Mouse (Mus musculus) midbrain, embryonic 15.5 days (tissue): Measurements from ENCODE around the gene Acap1. TPM values are rescaled to one million over a fixed set of nuclear protein-coding genes. Genes with fewer than 3 reads are reported as not detected.

Experiments used
- ATAC-seq: fragments of 200-750 bp; cut with Nextera tagmentation; replicated peaks from 2 replicates; pipeline ENCODE4 v1.8.0; 2017; ENCODE audit warnings: moderate TSS enrichment
- H3K27ac ChIP-seq: fragments of 300-500 bp; sonication (generic); 2 replicates; pipeline ENCODE4 v1.5.1; 2015; ENCODE audit warnings: mild to moderate bottlenecking, inconsistent platforms
- H3K27me3 ChIP-seq: fragments of 300-500 bp; sonication (generic); replicated peaks from 2 replicates; pipeline ENCODE4 v1.6.1; 2015; ENCODE audit warnings: inconsistent platforms
- H3K36me3 ChIP-seq: fragments of 300-500 bp; sonication (generic); replicated peaks from 2 replicates; pipeline ENCODE4 v1.6.1; 2015; ENCODE audit warnings: inconsistent platforms
- H3K4me1 ChIP-seq: fragments of 300-500 bp; sonication (generic); 2 replicates; pipeline ENCODE4 v1.6.1; 2015; ENCODE audit warnings: inconsistent platforms
- H3K4me2 ChIP-seq: fragments of 300-500 bp; sonication (generic); 2 replicates; pipeline ENCODE4 v1.6.1; 2015; ENCODE audit warnings: inconsistent platforms, mild to moderate bottlenecking, moderate library complexity
- H3K4me3 ChIP-seq: fragments of 300-500 bp; sonication (generic); 2 replicates; pipeline ENCODE4 v1.5.1; 2015; ENCODE audit warnings: mild to moderate bottlenecking, inconsistent platforms
- H3K9ac ChIP-seq: fragments of 300-500 bp; sonication (generic); 2 replicates; pipeline ENCODE4 v1.6.1; 2015; ENCODE audit warnings: mild to moderate bottlenecking, inconsistent platforms
- H3K9me3 ChIP-seq: fragments of 300-500 bp; sonication (generic); 2 replicates; pipeline ENCODE4 v1.6.1; 2016; ENCODE audit warnings: inconsistent platforms
- WGBS: fragments of 180-500 bp; shearing (Covaris S2); methylation state at CpG from one replicate; pipeline ENCODE4 v1.1.7; 2015; ENCODE audit warnings: mixed read lengths; 5-methylcytosine and 5-hydroxymethylcytosine counted together
- polyA plus RNA-seq: library from polyadenylated mRNA; unstranded; fragments of >200 nt; fragmentation: Nextera tagmentation; extraction: Ambion mirVana; gene quantifications from 2 replicates; pipeline ENCODE4 v1.2.1, GENCODE M21; 2015

Gene Acap1
- polyA plus RNA-seq, 1 experiment from 2014 or later, result 0.52 TPM

DNA sequence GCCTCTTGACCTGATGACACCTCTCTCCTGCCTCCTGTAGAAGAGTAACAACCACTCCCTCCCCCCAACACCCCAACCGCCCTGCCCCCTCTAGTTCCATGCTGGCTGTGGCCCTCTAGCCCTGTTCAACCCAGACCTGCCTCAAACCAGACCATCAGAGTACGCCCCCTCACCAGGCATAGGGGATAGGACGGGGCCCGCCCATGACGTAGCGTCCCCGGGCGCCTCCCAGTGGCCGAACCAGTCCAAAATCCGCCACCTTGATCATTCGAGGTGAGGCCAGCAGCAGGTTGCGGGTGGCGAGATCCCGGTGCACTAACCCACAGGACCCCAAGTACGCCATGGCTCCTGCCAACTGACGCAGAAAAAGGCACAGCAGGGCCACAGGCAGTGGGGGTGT, 40.0 kb downstream of the Acap1 start:
- Histone ChIP-seq H3K4me3 (no peak overlapping the region), H3K27me3 (peaks cover 12% of the 10 kb centered on the region; the same call in 1 of the 2 replicates), H3K36me3 (peaks cover 12% of the 10 kb centered on the region; the same call in 1 of the 2 replicates), H3K27ac (no peak overlapping the region), H3K9me3 (no peaks in the 10 kb centered on the region), H3K9ac (no peak overlapping the region), H3K4me1 (peaks cover 3% of the 10 kb centered on the region; the same call in 1 of the 2 replicates), H3K4me2 (no peak overlapping the region)
- 15% methylated on average over 16 of the region's 16 CpGs for WGBS
- no peak for ATAC-seq

- Histone ChIP-seq H3K9ac (no peak overlapping the region), H3K27ac (no peak overlapping the region), H3K27me3 (peaks cover 12% of the 10 kb centered on the region; the same call in 1 of the 2 replicates), H3K4me2 (no peak overlapping the region), H3K4me1 (peaks cover 4% of the 10 kb centered on the region; the same call in 1 of the 2 replicates), H3K4me3 (no peak overlapping the region), H3K9me3 (no peaks in the 10 kb centered on the region), H3K36me3 (peaks cover 13% of the 10 kb centered on the region; the same call in 1 of the 2 replicates)
- ATAC-seq, result no peak
- WGBS, result 88% methylated on average over 10 of the region's 10 CpGs
These were observed 40.7 kb downstream of the Acap1 start for GRCm38 (mm10) chr11:69854680-69855079.

DNA sequence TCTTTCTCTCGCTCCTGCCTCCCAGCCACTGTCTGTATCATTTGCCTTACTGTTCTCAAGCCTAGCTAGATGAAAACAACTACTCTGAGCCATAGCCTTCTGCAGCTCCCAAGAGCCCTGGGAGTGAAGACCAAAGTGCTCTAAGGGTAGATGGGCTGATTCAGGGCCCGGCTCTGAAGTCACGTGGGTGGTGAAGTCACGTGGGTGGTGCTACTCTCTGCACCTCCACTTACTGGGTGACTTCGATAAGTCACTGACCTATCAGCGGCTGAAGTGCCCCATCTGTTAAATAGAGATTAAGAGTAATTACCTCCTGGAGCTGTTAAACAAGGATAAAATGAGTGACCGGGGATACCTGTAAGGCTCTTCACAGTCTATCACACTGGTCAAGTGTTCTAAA, 41.3 kb downstream of the Acap1 start:
- ATAC-seq, result no peak

GRCm38 (mm10) chr11:69850754-69851153, 44.6 kb downstream of the Acap1 start:
- Histone ChIP-seq H3K9ac (no peak overlapping the region), H3K4me2 (no peak overlapping the region), H3K4me1 (peaks cover 23% of the 10 kb centered on the region), H3K9me3 (no peaks in the 10 kb centered on the region), H3K27me3 (no peaks in the 10 kb centered on the region), H3K36me3 (peaks cover 13% of the 10 kb centered on the region; the same call in 1 of the 2 replicates), H3K27ac (no peak overlapping the region), H3K4me3 (no peak overlapping the region)
- 73% methylated on average over 8 of the region's 8 CpGs for WGBS
- ATAC-seq, result no peak

More for the DNA sequence above, 41.3 kb downstream of the Acap1 start:
- WGBS, result 71% methylated on average over 7 of the region's 7 CpGs
- Histone ChIP-seq H3K4me1 (peaks cover 4% of the 10 kb centered on the region; the same call in 1 of the 2 replicates), H3K9me3 (no peaks in the 10 kb centered on the region), H3K27ac (no peak overlapping the region), H3K36me3 (peaks cover 13% of the 10 kb centered on the region; the same call in 1 of the 2 replicates), H3K4me3 (no peak overlapping the region), H3K27me3 (peaks cover 8% of the 10 kb centered on the region; the same call in 1 of the 2 replicates), H3K9ac (no peak overlapping the region), H3K4me2 (no peak overlapping the region)

DNA sequence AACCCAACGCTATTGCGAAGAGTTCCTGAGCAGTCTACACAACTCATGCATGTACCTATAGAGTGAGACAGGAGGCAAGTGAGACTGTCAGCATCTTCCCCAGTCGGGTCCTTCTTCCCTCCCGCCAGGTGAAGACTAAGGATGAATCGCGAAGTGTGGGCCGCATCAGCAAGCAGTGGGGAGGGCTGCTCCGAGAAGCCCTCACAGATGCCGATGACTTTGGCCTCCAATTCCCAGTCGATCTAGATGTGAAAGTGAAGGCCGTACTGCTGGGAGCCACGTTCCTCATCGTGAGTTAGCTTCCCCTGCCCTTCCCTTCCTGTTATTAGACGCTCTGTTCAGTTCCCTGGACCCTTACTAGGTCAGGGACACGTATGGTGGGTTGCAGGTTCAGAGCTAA, 45.5 kb downstream of the Acap1 start:
- H3K4me3 ChIP-seq, result no peak overlapping the region
- WGBS, result 94% methylated on average over 15 of the region's 15 CpGs
- no peak overlapping the region for H3K9ac ChIP-seq
- peaks cover 13% of the 10 kb centered on the region; the same call in 1 of the 2 replicates for H3K36me3 ChIP-seq
- no peaks in the 10 kb centered on the region for H3K9me3 ChIP-seq
- H3K4me2 ChIP-seq, result no peak overlapping the region
- no peak for ATAC-seq
- H3K27me3 ChIP-seq, result no peaks in the 10 kb centered on the region
- no peak overlapping the region for H3K27ac ChIP-seq
- H3K4me1 ChIP-seq, result peaks cover 29% of the 10 kb centered on the region

- Histone ChIP-seq H3K9me3 (no peaks in the 10 kb centered on the region), H3K36me3 (peaks cover 13% of the 10 kb centered on the region; the same call in 1 of the 2 replicates), H3K27ac (no peak overlapping the region), H3K4me1 (peaks cover 29% of the 10 kb centered on the region), H3K9ac (no peak overlapping the region), H3K4me3 (no peak overlapping the region), H3K4me2 (no peak overlapping the region), H3K27me3 (no peaks in the 10 kb centered on the region)
- WGBS, result 93% methylated on average over 9 of the region's 9 CpGs
- ATAC-seq, result no peak
These were observed 46.2 kb downstream of the Acap1 start for GRCm38 (mm10) chr11:69849128-69849527.

DNA sequence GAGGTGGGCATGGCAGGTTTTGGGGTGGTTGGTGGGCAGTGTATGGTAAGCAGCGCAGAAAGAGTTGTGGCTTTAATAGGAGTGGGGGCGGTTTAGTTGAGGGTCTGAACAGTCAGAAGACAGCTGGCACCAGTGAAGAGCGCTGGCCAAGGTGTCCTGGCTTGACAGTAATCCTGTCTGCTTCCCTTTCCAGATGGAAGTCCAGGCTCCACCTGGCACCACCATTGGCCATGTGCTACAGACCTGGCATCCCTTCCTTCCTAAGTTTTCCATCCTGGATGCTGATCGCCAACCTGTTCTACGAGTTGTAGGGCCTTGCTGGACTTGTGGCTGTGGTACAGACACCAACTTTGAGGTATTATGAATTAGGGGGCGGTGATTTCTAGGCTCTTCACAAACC, 47.3 kb downstream of the Acap1 start:
- no peak overlapping the region for H3K27ac ChIP-seq
- no peak overlapping the region for H3K9ac ChIP-seq
- 98% methylated on average over 6 of the region's 6 CpGs for WGBS

GRCm38 (mm10) chr11:69846738-69847688, 48.3 kb downstream of the Acap1 start:
- H3K27me3 ChIP-seq, result no peaks in the 10 kb centered on the region
- peak overlapping the region; percentile 92 for H3K4me2 ChIP-seq
- peak overlapping the region; percentile 95 for H3K9ac ChIP-seq
- 13% methylated on average over 37 of the region's 37 CpGs for WGBS
- peak overlapping the region; percentile 97 for H3K27ac ChIP-seq
- peak; percentile 68 for ATAC-seq
- H3K9me3 ChIP-seq, result no peaks in the 10 kb centered on the region
- H3K36me3 ChIP-seq, result peaks cover 13% of the 10 kb centered on the region; the same call in 1 of the 2 replicates
- H3K4me1 ChIP-seq, result peaks cover 29% of the 10 kb centered on the region
- peak overlapping the region; percentile 81 for H3K4me3 ChIP-seq

More for the DNA sequence above, 47.3 kb downstream of the Acap1 start:
- Histone ChIP-seq H3K27me3 (no peaks in the 10 kb centered on the region), H3K4me1 (peaks cover 29% of the 10 kb centered on the region), H3K9me3 (no peaks in the 10 kb centered on the region), H3K36me3 (peaks cover 13% of the 10 kb centered on the region; the same call in 1 of the 2 replicates), H3K4me2 (peak overlapping the region; percentile 92), H3K4me3 (peak overlapping the region; percentile 81; the same call in 1 of the 2 replicates)
- ATAC-seq, result no peak

DNA sequence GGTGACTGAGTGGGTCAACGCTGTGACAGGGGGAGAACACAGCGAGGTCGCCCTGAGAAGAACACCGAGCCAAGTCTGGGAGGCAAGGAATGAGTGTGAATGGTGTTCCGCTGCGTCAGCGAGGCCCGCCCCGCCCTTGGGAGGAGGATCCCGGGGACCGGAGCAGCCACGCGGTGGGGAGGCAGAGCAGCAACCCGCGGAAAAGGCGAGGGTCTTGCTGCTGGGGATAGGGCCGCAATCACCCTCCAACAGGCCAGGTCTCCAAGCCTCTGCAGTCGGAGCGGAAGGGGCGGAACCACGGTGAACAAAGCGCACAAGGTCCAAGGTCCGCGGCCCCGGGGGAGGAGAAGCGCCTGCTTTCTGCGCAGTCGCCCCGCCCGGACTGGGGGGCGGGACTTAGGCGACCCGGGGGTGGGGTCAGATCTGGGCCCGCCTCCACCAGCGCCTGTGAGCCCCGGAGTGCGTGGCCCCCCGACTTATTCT, 49.1 kb downstream of the Acap1 start, which contains the start of gene Plscr3:
Gene Plscr3 (plus strand): TSS at position 179 of the 483 bp plus-strand sequence.
- peaks cover 29% of the 10 kb centered on the region for H3K4me1 ChIP-seq
- ATAC-seq, result peak; percentile 93
- no peaks in the 10 kb centered on the region for H3K9me3 ChIP-seq
- H3K4me3 ChIP-seq, result peak within 1 kb of the TSS; percentile 81
- under 1% methylated on average over 36 of the region's 38 CpGs for WGBS
- H3K9ac ChIP-seq, result peak within 1 kb of the TSS; percentile 95
- peak within 1 kb of the TSS; percentile 97 for H3K27ac ChIP-seq
- no peaks in the 10 kb centered on the region for H3K27me3 ChIP-seq
- H3K36me3 ChIP-seq, result peaks cover 8% of the 10 kb centered on the region; the same call in 1 of the 2 replicates
- peak within 1 kb of the TSS; percentile 92 for H3K4me2 ChIP-seq

GRCm38 (mm10) chr11:69838714-69839104, 56.6 kb downstream of the Acap1 start:
- WGBS, result 2% methylated on average over 7 of the region's 7 CpGs
- Histone ChIP-seq H3K9me3 (no peaks in the 10 kb centered on the region), H3K4me1 (peaks cover 36% of the 10 kb centered on the region), H3K27me3 (no peaks in the 10 kb centered on the region), H3K36me3 (no peaks in the 10 kb centered on the region; the same call in 1 of the 2 replicates), H3K4me3 (peak overlapping the region; percentile 89), H3K4me2 (peak overlapping the region; percentile 96), H3K27ac (peak overlapping the region; percentile 97), H3K9ac (peak overlapping the region; percentile 66)
- ATAC-seq, result 0 out of 2 replicates have a peak, but pooled peaks have one; percentile 1

DNA sequence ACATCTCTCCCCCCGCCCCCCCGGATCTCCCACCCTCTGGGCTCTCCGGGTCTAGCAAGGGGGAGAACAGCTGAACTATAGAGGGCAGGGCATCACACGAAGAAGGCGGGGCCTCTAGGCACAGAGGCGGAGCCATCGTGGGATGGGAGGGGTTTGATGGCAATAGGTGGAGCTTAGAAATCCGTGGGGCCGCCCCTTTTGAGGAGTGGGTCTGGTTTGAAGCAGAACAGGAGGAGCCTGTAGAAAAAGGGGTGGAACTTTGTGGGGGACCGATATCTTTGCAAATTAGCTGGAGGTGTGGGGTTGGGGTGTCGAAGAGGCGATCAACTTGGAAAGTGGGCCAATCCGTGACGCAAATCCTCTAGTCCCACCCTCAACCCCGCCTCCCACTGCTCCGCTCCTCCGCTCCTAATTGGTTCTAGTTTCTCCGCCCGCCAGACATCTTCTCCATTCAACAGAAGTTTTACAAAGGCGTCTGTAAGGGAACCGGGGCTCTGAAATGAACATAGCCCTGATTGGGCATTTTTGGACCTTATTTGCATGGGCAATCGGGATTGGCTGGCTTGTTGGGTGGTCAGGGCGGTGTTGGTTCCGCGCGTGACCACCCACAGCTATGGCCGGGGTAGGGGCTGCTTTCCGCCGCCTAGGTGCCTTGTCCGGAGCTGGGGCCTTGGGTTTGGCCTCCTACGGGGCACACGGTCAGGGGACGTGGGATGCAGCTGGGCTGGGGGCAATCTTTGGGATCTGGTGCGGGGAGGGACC, 57.2 kb downstream of the Acap1 start, which contains the start of gene Tmem256:
Gene Tmem256 (plus strand): TSS at position 563 of the 762 bp plus-strand sequence.
- Histone ChIP-seq H3K9me3 (no peaks in the 10 kb centered on the region), H3K4me1 (peaks cover 40% of the 10 kb centered on the region), H3K27me3 (no peaks in the 10 kb centered on the region), H3K36me3 (no peaks in the 10 kb centered on the region; the same call in 1 of the 2 replicates), H3K4me2 (peak within 1 kb of the TSS; percentile 96), H3K4me3 (peak within 1 kb of the TSS; percentile 89), H3K9ac (peak within 1 kb of the TSS; percentile 98), H3K27ac (peak within 1 kb of the TSS; percentile 97)
- peak; percentile 92 for ATAC-seq
- WGBS, result under 1% methylated on average over 34 of the region's 34 CpGs
